Mouse (Mus musculus) cerebellum, adult 2 months (tissue): ENCODE results near the gene Mxd1.

Experiments used
- CTCF ChIP-seq: fragments of 200-500 bp; IDR thresholded peaks from 2 replicates; pipeline ENCODE4 v1.5.1; 2011; ENCODE audit warnings: low read depth, mild to moderate bottlenecking, control low read depth, low read length, moderate library complexity, borderline replicate concordance; ENCODE audit not compliant: insufficient read depth
- POLR2A ChIP-seq: fragments of 200-500 bp; IDR thresholded peaks from 2 replicates; pipeline ENCODE4 v1.6.1; 2011; ENCODE audit warnings: low read length, control low read depth, borderline replicate concordance; ENCODE audit not compliant: insufficient read depth

- TF ChIP-seq POLR2A, result no peak
- TF ChIP-seq CTCF, result no peak
These were observed 33.6 kb upstream of the Mxd1 start for GRCm38 (mm10) chr6:86702577-86702976.
